Mouse (Mus musculus): ENCODE measurements around the gene Mrps27. TPM values are rescaled to one million over a fixed set of nuclear protein-coding genes. Genes with fewer than 3 reads are reported as not detected.

Gene Mrps27
- polyA plus RNA-seq, 1 experiment, result 10.3 TPM

GRCm38 (mm10) chr13:99363866-99364265 is 19.3 kb downstream of the Mrps27 start:
- TF ChIP-seq CTCF (IDR thresholded peaks at IDR 0.05; ENCODE audit: low read depth, low read length) (no peak), POLR2A (IDR thresholded peaks at IDR 0.05; ENCODE audit: borderline replicate concordance, low read depth, low read length) (no peak)
- Histone ChIP-seq H3K4me1 (ENCODE audit: control insufficient read depth, insufficient read depth, low read length) (no peaks in the 10 kb centered on the region; the same call in 1 of the 2 replicates), H3K27ac (ENCODE audit: insufficient read depth, low read depth, low read length) (no peak overlapping the region), H3K4me3 (ENCODE audit: insufficient read depth, low read length) (no peak overlapping the region)

GRCm38 (mm10) chr13:99366422-99367175 is 22.0 kb downstream of the Mrps27 start:
- Histone ChIP-seq H3K27ac (ENCODE audit: insufficient read depth, low read depth, low read length) (no peak overlapping the region), H3K4me1 (ENCODE audit: control insufficient read depth, insufficient read depth, low read length) (no peaks in the 10 kb centered on the region; the same call in 1 of the 2 replicates)
- TF ChIP-seq CTCF (IDR thresholded peaks at IDR 0.05; ENCODE audit: low read depth, low read length), result no peak
- no peak for TF ChIP-seq POLR2A (IDR thresholded peaks at IDR 0.05; ENCODE audit: borderline replicate concordance, low read depth, low read length)

GRCm38 (mm10) chr13:99367554-99368174 is 23.1 kb downstream of the Mrps27 start:
- Histone ChIP-seq H3K4me3 (ENCODE audit: insufficient read depth, low read length) (no peak overlapping the region), H3K4me1 (ENCODE audit: control insufficient read depth, insufficient read depth, low read length) (no peaks in the 10 kb centered on the region; the same call in 1 of the 2 replicates), H3K27ac (ENCODE audit: insufficient read depth, low read depth, low read length) (no peak overlapping the region)
- TF ChIP-seq CTCF (IDR thresholded peaks at IDR 0.05; ENCODE audit: low read depth, low read length), result no peak
- no peak for TF ChIP-seq POLR2A (IDR thresholded peaks at IDR 0.05; ENCODE audit: borderline replicate concordance, low read depth, low read length)

More at GRCm38 (mm10) chr13:99366422-99367175, 22.0 kb downstream of the Mrps27 start:
- H3K4me3 ChIP-seq (ENCODE audit: insufficient read depth, low read length), result no peak overlapping the region

- TF ChIP-seq POLR2A (IDR thresholded peaks at IDR 0.05; ENCODE audit: borderline replicate concordance, low read depth, low read length) (no peak), CTCF (IDR thresholded peaks at IDR 0.05; ENCODE audit: low read depth, low read length) (no peak)
- no peak overlapping the region for H3K4me3 ChIP-seq (ENCODE audit: insufficient read depth, low read length)
- H3K27ac ChIP-seq (ENCODE audit: insufficient read depth, low read depth, low read length), result no peak overlapping the region
- no peaks in the 10 kb centered on the region; the same call in 1 of the 2 replicates for H3K4me1 ChIP-seq (ENCODE audit: control insufficient read depth, insufficient read depth, low read length)
Measured at GRCm38 (mm10) chr13:99369103-99369502, 24.5 kb downstream of the Mrps27 start.

GRCm38 (mm10) chr13:99371285-99371684 is 26.7 kb downstream of the Mrps27 start:
- Histone ChIP-seq H3K27ac (ENCODE audit: insufficient read depth, low read depth, low read length) (no peak overlapping the region), H3K4me3 (ENCODE audit: insufficient read depth, low read length) (no peak overlapping the region), H3K4me1 (ENCODE audit: control insufficient read depth, insufficient read depth, low read length) (no peaks in the 10 kb centered on the region; the same call in 1 of the 2 replicates)
- TF ChIP-seq CTCF (IDR thresholded peaks at IDR 0.05; ENCODE audit: low read depth, low read length), result no peak
- TF ChIP-seq POLR2A (IDR thresholded peaks at IDR 0.05; ENCODE audit: borderline replicate concordance, low read depth, low read length), result no peak

GRCm38 (mm10) chr13:99373684-99374083 is 29.1 kb downstream of the Mrps27 start:
- no peak overlapping the region for H3K4me3 ChIP-seq (ENCODE audit: insufficient read depth, low read length)
- no peaks in the 10 kb centered on the region for H3K4me1 ChIP-seq (ENCODE audit: control insufficient read depth, insufficient read depth, low read length)
- TF ChIP-seq POLR2A (IDR thresholded peaks at IDR 0.05; ENCODE audit: borderline replicate concordance, low read depth, low read length), result no peak
- no peak overlapping the region for H3K27ac ChIP-seq (ENCODE audit: insufficient read depth, low read depth, low read length)

GRCm38 (mm10) chr13:99374191-99374590 is 29.6 kb downstream of the Mrps27 start:
- no peak for TF ChIP-seq CTCF (IDR thresholded peaks at IDR 0.05; ENCODE audit: low read depth, low read length)
- no peak for TF ChIP-seq POLR2A (IDR thresholded peaks at IDR 0.05; ENCODE audit: borderline replicate concordance, low read depth, low read length)
- Histone ChIP-seq H3K4me1 (ENCODE audit: control insufficient read depth, insufficient read depth, low read length) (no peaks in the 10 kb centered on the region), H3K4me3 (ENCODE audit: insufficient read depth, low read length) (no peak overlapping the region), H3K27ac (ENCODE audit: insufficient read depth, low read depth, low read length) (no peak overlapping the region)

GRCm38 (mm10) chr13:99375550-99375949 is 31.0 kb downstream of the Mrps27 start:
- no peaks in the 10 kb centered on the region for H3K4me1 ChIP-seq (ENCODE audit: control insufficient read depth, insufficient read depth, low read length)
- H3K27ac ChIP-seq (ENCODE audit: insufficient read depth, low read depth, low read length), result no peak overlapping the region
- no peak overlapping the region for H3K4me3 ChIP-seq (ENCODE audit: insufficient read depth, low read length)
- TF ChIP-seq POLR2A (IDR thresholded peaks at IDR 0.05; ENCODE audit: borderline replicate concordance, low read depth, low read length) (no peak), CTCF (IDR thresholded peaks at IDR 0.05; ENCODE audit: low read depth, low read length) (peak; percentile 82)

GRCm38 (mm10) chr13:99377055-99377454 is 32.5 kb downstream of the Mrps27 start:
- no peak overlapping the region for H3K27ac ChIP-seq (ENCODE audit: insufficient read depth, low read depth, low read length)
- TF ChIP-seq POLR2A (IDR thresholded peaks at IDR 0.05; ENCODE audit: borderline replicate concordance, low read depth, low read length) (no peak), CTCF (IDR thresholded peaks at IDR 0.05; ENCODE audit: low read depth, low read length) (no peak)
- 0 out of 2 replicates have a peak, but pooled peaks cover 2% of the 10 kb centered on the region for H3K4me1 ChIP-seq (ENCODE audit: control insufficient read depth, insufficient read depth, low read length)
- no peak overlapping the region for H3K4me3 ChIP-seq (ENCODE audit: insufficient read depth, low read length)

- TF ChIP-seq POLR2A (IDR thresholded peaks at IDR 0.05; ENCODE audit: borderline replicate concordance, low read depth, low read length), result no peak
- TF ChIP-seq CTCF (IDR thresholded peaks at IDR 0.05; ENCODE audit: low read depth, low read length), result no peak
- no peak overlapping the region for H3K27ac ChIP-seq (ENCODE audit: insufficient read depth, low read depth, low read length)
Measured at GRCm38 (mm10) chr13:99378223-99378622, 33.6 kb downstream of the Mrps27 start.

More at GRCm38 (mm10) chr13:99378223-99378622, 33.6 kb downstream of the Mrps27 start:
- H3K4me1 ChIP-seq (ENCODE audit: control insufficient read depth, insufficient read depth, low read length), result 0 out of 2 replicates have a peak, but pooled peaks cover 2% of the 10 kb centered on the region
- no peak overlapping the region for H3K4me3 ChIP-seq (ENCODE audit: insufficient read depth, low read length)
